Mouse (Mus musculus): ENCODE results near the gene Cyp2w1. TPM values are rescaled to one million over a fixed set of nuclear protein-coding genes. Genes with fewer than 3 reads are reported as not detected.

The Cyp2w1 gene
- total and polyA plus RNA-seq, 3 experiments = not detected

DNA sequence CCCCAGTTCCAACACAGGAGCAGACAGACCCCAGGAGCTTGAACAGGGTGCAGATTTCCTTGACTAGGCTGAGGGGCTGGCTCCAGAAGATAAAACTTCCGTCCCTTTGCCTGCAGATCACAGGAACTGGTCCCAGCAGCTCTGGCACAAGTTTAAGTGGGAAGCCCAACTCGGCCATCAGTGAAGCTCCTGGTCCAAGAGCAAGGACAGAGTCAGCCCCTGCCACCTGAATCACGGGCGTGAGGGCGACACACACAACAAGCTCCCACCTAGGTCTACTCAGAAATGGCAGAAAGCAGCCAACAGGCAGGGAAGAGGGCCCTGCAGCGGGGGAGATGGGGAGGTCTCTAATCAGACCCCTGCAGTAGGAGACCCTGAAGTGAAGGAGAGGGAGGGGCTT, 17.9 kb downstream of the Cyp2w1 start:
- TF ChIP-seq ELF1 (IDR thresholded peaks at IDR 0.05; ENCODE audit: low read depth, low read length) (no peak), GATA1 (IDR thresholded peaks at IDR 0.05; ENCODE audit: low read depth, low read length) (no peak), MXI1 (IDR thresholded peaks at IDR 0.05; ENCODE audit: low read depth, low read length) (no peak), ZKSCAN1 (IDR thresholded peaks at IDR 0.05; ENCODE audit: low read depth, low read length) (no peak), MYC (IDR thresholded peaks at IDR 0.05; ENCODE audit: low read depth, low read length) (no peak), CTCF (IDR thresholded peaks at IDR 0.05 in 2 of 3, conservative IDR thresholded peaks at IDR 0.05 in 1 of 3; ENCODE audit: control insufficient read depth in 1 of 3, insufficient read depth in 1 of 3, low read depth in 2 of 3, low read length in 3 of 3, poor library complexity in 1 of 3, severe bottlenecking in 1 of 3) (no peak)
- Histone ChIP-seq H3K79me2 (ENCODE audit: control insufficient read depth, insufficient read depth, low read length, poor library complexity) (peaks cover 2% of the 10 kb centered on the region; the same call in 1 of the 2 replicates), H3K9ac (ENCODE audit: control insufficient read depth, low read depth, low read length, poor library complexity, severe bottlenecking) (no peak overlapping the region), H3K4me1 (ENCODE audit: control insufficient read depth in 1 of 2, insufficient read depth in 2 of 2, low read length in 2 of 2) (peaks cover 0 to 5% of the 10 kb centered on the region in 2 experiments; a peak in 2 of 4 replicates), H3K27me3 (ENCODE audit: control insufficient read depth in 1 of 2, insufficient read depth in 2 of 2, low read length in 2 of 2) (no peaks in the 10 kb centered on the region), H3K4me3 (ENCODE audit: control insufficient read depth in 1 of 2, insufficient read depth in 1 of 2, low read depth in 2 of 2, low read length in 2 of 2) (no peak overlapping the region), H3K27ac (ENCODE audit: control insufficient read depth, low read depth, low read length) (no peak overlapping the region), H3K36me3 (ENCODE audit: control insufficient read depth in 1 of 2, insufficient read depth in 2 of 2, low read length in 2 of 2) (no peaks in the 10 kb centered on the region; a peak in 1 of 4 replicates), H3K9me3 (replicated peaks; ENCODE audit: insufficient read depth, low read length) (no peaks in the 10 kb centered on the region)
- DNase-seq (ENCODE audit: low read depth, low spot score) = no peak

GRCm38 (mm10) chr5:139371118-139371517, 18.7 kb downstream of the Cyp2w1 start:
- Histone ChIP-seq H3K27me3 (ENCODE audit: control insufficient read depth in 1 of 2, insufficient read depth in 2 of 2, low read length in 2 of 2) (no peaks in the 10 kb centered on the region), H3K36me3 (ENCODE audit: control insufficient read depth in 1 of 2, insufficient read depth in 2 of 2, low read length in 2 of 2) (no peaks in the 10 kb centered on the region), H3K79me2 (ENCODE audit: control insufficient read depth, insufficient read depth, low read length, poor library complexity) (peaks cover 2% of the 10 kb centered on the region; the same call in 1 of the 2 replicates), H3K9me3 (replicated peaks; ENCODE audit: insufficient read depth, low read length) (no peaks in the 10 kb centered on the region), H3K27ac (ENCODE audit: control insufficient read depth, low read depth, low read length) (no peak overlapping the region), H3K4me1 (ENCODE audit: control insufficient read depth in 1 of 2, insufficient read depth in 2 of 2, low read length in 2 of 2) (peaks cover 0 to 5% of the 10 kb centered on the region in 2 experiments; a peak in 2 of 4 replicates), H3K9ac (ENCODE audit: control insufficient read depth, low read depth, low read length, poor library complexity, severe bottlenecking) (no peak overlapping the region; the same call in 1 of the 2 replicates), H3K4me3 (ENCODE audit: control insufficient read depth in 1 of 2, insufficient read depth in 1 of 2, low read depth in 2 of 2, low read length in 2 of 2) (no peak overlapping the region)
- DNase-seq (ENCODE audit: low read depth, low spot score) = no peak
- TF ChIP-seq EP300 (IDR thresholded peaks at IDR 0.05; ENCODE audit: low read depth in 1 of 2, low read length in 2 of 2) (no peak), MAFK (IDR thresholded peaks at IDR 0.05; ENCODE audit: borderline replicate concordance, low read depth, low read length) (0 out of 2 replicates have a peak, but pooled peaks have one; percentile 13)

- Histone ChIP-seq H3K79me2 (ENCODE audit: control insufficient read depth, insufficient read depth, low read length, poor library complexity) (peaks cover 2% of the 10 kb centered on the region; the same call in 1 of the 2 replicates), H3K9me3 (replicated peaks; ENCODE audit: insufficient read depth, low read length) (no peaks in the 10 kb centered on the region), H3K27ac (ENCODE audit: control insufficient read depth, low read depth, low read length) (0 out of 2 replicates have a peak overlapping the region, but pooled peaks have one; percentile 35), H3K9ac (ENCODE audit: control insufficient read depth, low read depth, low read length, poor library complexity, severe bottlenecking) (peak overlapping the region; percentile 79), H3K4me1 (ENCODE audit: control insufficient read depth in 1 of 2, insufficient read depth in 2 of 2, low read length in 2 of 2) (peaks cover 0 to 5% of the 10 kb centered on the region in 2 experiments; a peak in 2 of 4 replicates), H3K36me3 (ENCODE audit: control insufficient read depth in 1 of 2, insufficient read depth in 2 of 2, low read length in 2 of 2) (no peaks in the 10 kb centered on the region), H3K27me3 (ENCODE audit: control insufficient read depth in 1 of 2, insufficient read depth in 2 of 2, low read length in 2 of 2) (no peaks in the 10 kb centered on the region), H3K4me3 (ENCODE audit: control insufficient read depth in 1 of 2, insufficient read depth in 1 of 2, low read depth in 2 of 2, low read length in 2 of 2) (peak overlapping the region; percentile 76)
- peak; percentile 91 for DNase-seq (ENCODE audit: low read depth, low spot score)
- TF ChIP-seq MAX (IDR thresholded peaks at IDR 0.05; ENCODE audit: low read length) (peak; percentile 94), NELFE (IDR thresholded peaks at IDR 0.05; ENCODE audit: low read depth, low read length) (peak; percentile 59), HCFC1 (IDR thresholded peaks at IDR 0.05; ENCODE audit: low read depth, low read length) (0 out of 2 replicates have a peak, but pooled peaks have one; percentile 46), USF2 (IDR thresholded peaks at IDR 0.05; ENCODE audit: borderline replicate concordance in 1 of 2, insufficient read depth in 1 of 2, low read depth in 1 of 2, low read length in 2 of 2) (peak in 1 of 2 experiments; percentile 58; a peak in 1 of 4 replicates), ELF1 (IDR thresholded peaks at IDR 0.05; ENCODE audit: low read depth, low read length) (no peak), MXI1 (IDR thresholded peaks at IDR 0.05; ENCODE audit: low read depth, low read length) (peak; percentile 99), CTCF (IDR thresholded peaks at IDR 0.05 in 2 of 3, conservative IDR thresholded peaks at IDR 0.05 in 1 of 3; ENCODE audit: control insufficient read depth in 1 of 3, insufficient read depth in 1 of 3, low read depth in 2 of 3, low read length in 3 of 3, poor library complexity in 1 of 3, severe bottlenecking in 1 of 3) (peak in 1 of 3 experiments; percentile 2; a peak in 1 of 6 replicates), SMC3 (IDR thresholded peaks at IDR 0.05; ENCODE audit: low read depth, low read length) (no peak), USF1 (IDR thresholded peaks at IDR 0.05; ENCODE audit: low read depth, low read length) (peak; percentile 93), MEF2A (IDR thresholded peaks at IDR 0.05; ENCODE audit: extremely low read depth, insufficient replicate concordance, low read depth, low read length, poor library complexity, severe bottlenecking) (no peak), SIN3A (IDR thresholded peaks at IDR 0.05; ENCODE audit: low read length) (peak; percentile 85), ZMIZ1 (IDR thresholded peaks at IDR 0.05; ENCODE audit: low read depth, low read length) (peak; percentile 24; the same call in 1 of the 2 replicates), GATA1 (IDR thresholded peaks at IDR 0.05; ENCODE audit: low read depth, low read length) (no peak), E2F4 (IDR thresholded peaks at IDR 0.05; ENCODE audit: borderline replicate concordance, low read depth, low read length) (no peak), EP300 (IDR thresholded peaks at IDR 0.05; ENCODE audit: low read depth in 1 of 2, low read length in 2 of 2) (no peak), ZKSCAN1 (IDR thresholded peaks at IDR 0.05; ENCODE audit: low read depth, low read length) (no peak), MAFK (IDR thresholded peaks at IDR 0.05; ENCODE audit: borderline replicate concordance, low read depth, low read length) (no peak), KAT2A (conservative IDR thresholded peaks at IDR 0.05; ENCODE audit: low read depth, low read length) (no peak), CHD1 (IDR thresholded peaks at IDR 0.05; ENCODE audit: low read depth, low read length) (no peak), CHD2 (IDR thresholded peaks at IDR 0.05; ENCODE audit: low read length) (no peak)
Measured at GRCm38 (mm10) chr5:139371631-139372401, 19.4 kb downstream of the Cyp2w1 start.

Data from MEL (cell line).